18 mouse cellular contexts compared by ENCODE assay signal in the genomic region with DNA sequence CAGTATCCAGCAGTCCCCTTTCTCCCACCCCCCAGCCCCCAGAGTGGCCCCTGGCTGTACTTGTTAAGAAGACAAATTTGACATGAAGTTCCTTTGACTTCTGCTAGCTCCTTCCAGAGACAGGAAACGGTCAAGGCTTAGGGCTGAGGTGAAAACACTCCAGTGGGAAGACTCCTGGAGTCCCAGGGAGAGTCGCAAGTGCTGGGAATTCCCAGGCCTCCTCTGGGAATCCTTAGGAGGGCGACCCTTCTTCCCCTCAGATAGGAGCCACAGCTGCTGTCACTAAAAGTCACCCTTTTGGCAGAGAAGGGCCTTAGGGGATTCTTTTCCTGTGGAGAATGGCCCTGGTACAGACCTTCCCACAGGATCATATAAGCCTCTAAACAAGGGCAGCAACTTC. TPM values are rescaled to one million over a fixed set of nuclear protein-coding genes. Genes with fewer than 3 reads are reported as not detected.
DNase-seq lines count a peak whose midpoint lies in the region; ATAC-seq and TF ChIP-seq lines count a peak whose summit lies in the region.
"Had no signal": no experiment of that assay in that cellular context is flagged by ENCODE, and none has a peak within 500 bp of the region (broad histone marks: within the 10 kb centered on the region; RNA-seq: fewer than 3 reads in every experiment).

No protein-coding gene starts in this region.

- H3K79me2 ChIP-seq in heart, adult 2 months (replicated peaks; ENCODE audit: control insufficient read depth, insufficient read depth, low read length): no peaks in the 10 kb centered on the region

- no peaks in the 10 kb centered on the region for H3K9me3 ChIP-seq in kidney, embryonic 15.5 days (replicated peaks)
- no peaks in the 10 kb centered on the region for H3K9me3 ChIP-seq in midbrain, embryonic 11.5 days (ENCODE audit: control insufficient read depth, low read length)
- H3K9me3 ChIP-seq in midbrain, embryonic 13.5 days: no peaks in the 10 kb centered on the region
- H3K9me3 ChIP-seq: forebrain, embryonic 13.5 days; limb, embryonic 15.5 days had no signal

- TF ChIP-seq CTCF in heart, adult 2 months (IDR thresholded peaks at IDR 0.05): no peak
- no peak for TF ChIP-seq CTCF in left cerebral cortex, adult 2 months (IDR thresholded peaks at IDR 0.05)

- ATAC-seq in kidney, embryonic 15.5 days (replicated peaks; ENCODE audit: low FRiP score): no peak
- no peak for ATAC-seq in midbrain, embryonic 11.5 days (ENCODE audit: low FRiP score)
- ATAC-seq in midbrain, embryonic 13.5 days: no peak
- ATAC-seq: forebrain, embryonic 13.5 days; midbrain, embryonic 16.5 days had no signal

- H3K27me3 ChIP-seq in heart, adult 2 months (ENCODE audit: control insufficient read depth, insufficient read depth, low read length): no peaks in the 10 kb centered on the region
- H3K27me3 ChIP-seq in kidney, embryonic 15.5 days: no peaks in the 10 kb centered on the region
- no peaks in the 10 kb centered on the region for H3K27me3 ChIP-seq in midbrain, embryonic 11.5 days (ENCODE audit: control insufficient read depth, insufficient read depth, low read length)
- H3K27me3 ChIP-seq in midbrain, embryonic 13.5 days: no peaks in the 10 kb centered on the region
- H3K27me3 ChIP-seq: forebrain, embryonic 13.5 days; limb, embryonic 15.5 days had no signal

- H3K36me3 ChIP-seq in heart, adult 2 months (ENCODE audit: control insufficient read depth, insufficient read depth, low read length): peaks cover 4% of the 10 kb centered on the region; the same call in 1 of the 2 replicates
- H3K36me3 ChIP-seq in kidney, embryonic 15.5 days: peaks cover 42% of the 10 kb centered on the region
- no peaks in the 10 kb centered on the region for H3K36me3 ChIP-seq in midbrain, embryonic 11.5 days (ENCODE audit: control insufficient read depth, insufficient read depth, low read length)
- no peaks in the 10 kb centered on the region; the same call in 1 of the 2 replicates for H3K36me3 ChIP-seq in midbrain, embryonic 13.5 days

- H3K9ac ChIP-seq in heart, adult 2 months (ENCODE audit: low read depth, low read length): no peak overlapping the region
- H3K9ac ChIP-seq in kidney, embryonic 15.5 days: no peak overlapping the region
- H3K9ac ChIP-seq in midbrain, embryonic 11.5 days (ENCODE audit: low read length): no peak overlapping the region
- H3K9ac ChIP-seq in midbrain, embryonic 13.5 days (replicated peaks): no peak overlapping the region
- H3K9ac ChIP-seq: forebrain, embryonic 13.5 days; hindbrain, embryonic 14.5 days; limb, embryonic 15.5 days had no signal

- peak; percentile 92 for DNase-seq in heart, adult 11 months
- no peak for DNase-seq in heart, adult 2 months
- DNase-seq in kidney, adult 8-10 months: no peak
- peak; percentile 74 for DNase-seq in midbrain, embryonic 11.5 days (ENCODE audit: low spot score, missing footprints)
- DNase-seq in left cerebral cortex, adult 2 months (ENCODE audit: extremely low spot score in 1 of 2, low spot score in 2 of 2): no peak
- DNase-seq in ovary, adult 18-20 months (ENCODE audit: low spot score): no peak
- DNase-seq: B cell, adult 2 months; cerebellum, adult 8-10 months; layer of hippocampus, adult 9-11 months; right cerebral cortex, postnatal 14 days; thymus, postnatal 4 days had no signal

- no peak overlapping the region for H3K4me3 ChIP-seq in heart, adult 2 months
- H3K4me3 ChIP-seq in kidney, embryonic 15.5 days (replicated peaks): no peak overlapping the region
- H3K4me3 ChIP-seq in midbrain, embryonic 11.5 days (ENCODE audit: low read depth, low read length): no peak overlapping the region
- H3K4me3 ChIP-seq in midbrain, embryonic 13.5 days (replicated peaks): no peak overlapping the region
- no peak overlapping the region for H3K4me3 ChIP-seq in left cerebral cortex, adult 2 months
- H3K4me3 ChIP-seq: forebrain, embryonic 13.5 days; limb, embryonic 15.5 days had no signal

- H3K27ac ChIP-seq in heart, adult 2 months: no peak overlapping the region
- 0 out of 2 replicates have a peak overlapping the region, but pooled peaks have one; percentile 32 for H3K27ac ChIP-seq in kidney, embryonic 15.5 days
- H3K27ac ChIP-seq in midbrain, embryonic 11.5 days (ENCODE audit: low read depth, low read length): no peak overlapping the region
- H3K27ac ChIP-seq in midbrain, embryonic 13.5 days: no peak overlapping the region
- H3K27ac ChIP-seq in left cerebral cortex, adult 2 months: no peak overlapping the region
- H3K27ac ChIP-seq: forebrain, embryonic 13.5 days; hindbrain, embryonic 14.5 days; kidney, postnatal 0 days; limb, embryonic 15.5 days had no signal

- TF ChIP-seq EP300 in heart, adult 2 months (IDR thresholded peaks at IDR 0.05; ENCODE audit: insufficient read depth, low read depth, low read length): no peak

- intact Hi-C loops in heart, adult 2 months (cut with DNase I): no loop called here
- intact Hi-C loops in left cerebral cortex, adult 2 months (cut with DNase I): no loop called here

- WGBS in heart, adult 2 months: 40% methylated on average over 3 of the region's 3 CpGs
- WGBS in kidney, embryonic 15.5 days: 36% methylated on average over 3 of the region's 3 CpGs
- WGBS in midbrain, embryonic 11.5 days: 65% methylated on average over 3 of the region's 3 CpGs
- 70% methylated on average over 3 of the region's 3 CpGs for WGBS in midbrain, embryonic 13.5 days

- TF ChIP-seq POLR2A in heart, adult 2 months (IDR thresholded peaks at IDR 0.05; ENCODE audit: insufficient read depth, low read depth, low read length): no peak

- no peak overlapping the region for H3K4me2 ChIP-seq in kidney, embryonic 15.5 days
- H3K4me2 ChIP-seq in midbrain, embryonic 11.5 days: no peak overlapping the region
- H3K4me2 ChIP-seq in midbrain, embryonic 13.5 days (replicated peaks): no peak overlapping the region
- H3K4me2 ChIP-seq: forebrain, embryonic 13.5 days; hindbrain, embryonic 14.5 days; limb, embryonic 15.5 days had no signal

- H3K4me1 ChIP-seq in heart, adult 2 months (ENCODE audit: control insufficient read depth, insufficient read depth, low read length): no peaks in the 10 kb centered on the region
- peaks cover 3% of the 10 kb centered on the region for H3K4me1 ChIP-seq in kidney, embryonic 15.5 days
- no peaks in the 10 kb centered on the region for H3K4me1 ChIP-seq in midbrain, embryonic 11.5 days (ENCODE audit: control insufficient read depth, insufficient read depth, low read length)
- H3K4me1 ChIP-seq in midbrain, embryonic 13.5 days (replicated peaks): no peaks in the 10 kb centered on the region
- H3K4me1 ChIP-seq: forebrain, embryonic 13.5 days; limb, embryonic 15.5 days had no signal

RNA-seq across cellular contexts. Expression of gene Ltv1, which starts 51.2 kb away (rescaled TPM):
- 10 to 100 TPM; 22.8 to 22.9 TPM for total RNA-seq in heart, adult 2 months (2021)
- polyA plus RNA-seq in heart, adult 2 months (2012; rRNA removed): 11.5 and 16.8 TPM in 2 replicates
- polyA plus RNA-seq in kidney, embryonic 15.5 days (2015; fragmentation: Nextera tagmentation; extraction: Ambion mirVana): 63.0 and 68.6 TPM in 2 replicates
- 77.6 and 83.1 TPM in 2 replicates for polyA plus RNA-seq in midbrain, embryonic 11.5 days (2014; fragmentation: Nextera tagmentation; extraction: Ambion mirVana)
- polyA plus RNA-seq in midbrain, embryonic 13.5 days (2015; fragmentation: Nextera tagmentation; extraction: Ambion mirVana): 38.0 and 46.7 TPM in 2 replicates
- 10 to 100 TPM; 18.6 to 23.6 TPM for total RNA-seq in left cerebral cortex, adult 2 months (2021)

Comparison
In these comparisons a context has a peak if more than half of its experiments do, and no peak if none do; other contexts are left out.
1. DNase-seq: peak in heart, adult 11 months (single experiment) and midbrain, embryonic 11.5 days (single experiment); none in heart, adult 2 months (0 of 2), kidney, adult 8-10 months (0 of 2), left cerebral cortex, adult 2 months (0 of 2) and ovary, adult 18-20 months (single experiment).